Mouse (Mus musculus) neural tube, embryonic 15.5 days (tissue): ENCODE data around the gene Psmb6. TPM values are rescaled to one million over a fixed set of nuclear protein-coding genes. Genes with fewer than 3 reads are reported as not detected.
"Not testable (repeated sequence)": the region's sequence is repeated elsewhere in the genome, so short reads cannot be mapped to it uniquely, and the experiment has no call there.

Experiments used
- ATAC-seq: fragments of 200-750 bp; cut with Nextera tagmentation; 2 replicates; pipeline ENCODE4 v1.8.0; 2017; ENCODE audit warnings: mild to moderate bottlenecking, moderate TSS enrichment, moderate library complexity; ENCODE audit not compliant: low FRiP score
- H3K27ac ChIP-seq: fragments of 300-500 bp; sonication (generic); replicated peaks from 2 replicates; pipeline ENCODE4 v1.5.1; 2015; ENCODE audit warnings: mild to moderate bottlenecking, inconsistent platforms
- H3K27me3 ChIP-seq: fragments of 300-500 bp; sonication (generic); replicated peaks from 2 replicates; pipeline ENCODE4 v1.6.1; 2015; ENCODE audit warnings: inconsistent platforms
- H3K36me3 ChIP-seq: fragments of 300-500 bp; sonication (generic); 2 replicates; pipeline ENCODE4 v1.6.1; 2015; ENCODE audit warnings: inconsistent platforms
- H3K4me1 ChIP-seq: fragments of 300-500 bp; sonication (generic); 2 replicates; pipeline ENCODE4 v1.6.1; 2015; ENCODE audit warnings: inconsistent platforms
- H3K4me2 ChIP-seq: fragments of 300-500 bp; sonication (generic); 2 replicates; pipeline ENCODE4 v1.6.1; 2015; ENCODE audit warnings: inconsistent platforms, mild to moderate bottlenecking, moderate library complexity
- H3K4me3 ChIP-seq: fragments of 300-500 bp; sonication (generic); replicated peaks from 2 replicates; pipeline ENCODE4 v1.5.1; 2015; ENCODE audit warnings: mild to moderate bottlenecking, inconsistent platforms
- H3K9ac ChIP-seq: fragments of 300-500 bp; sonication (generic); replicated peaks from 2 replicates; pipeline ENCODE4 v1.6.1; 2015; ENCODE audit warnings: mild to moderate bottlenecking, inconsistent platforms
- H3K9me3 ChIP-seq: fragments of 300-500 bp; sonication (generic); replicated peaks from 2 replicates; pipeline ENCODE4 v1.6.1; 2016; ENCODE audit warnings: inconsistent platforms
- WGBS: fragments of 180-500 bp; shearing (Covaris S2); methylation state at CpG from one replicate; pipeline ENCODE4 v1.1.7; 2015; ENCODE audit warnings: mixed read lengths; 5-methylcytosine and 5-hydroxymethylcytosine counted together
- polyA plus RNA-seq: library from polyadenylated mRNA; unstranded; fragments of >200 nt; fragmentation: Nextera tagmentation; extraction: Ambion mirVana; gene quantifications from 2 replicates; pipeline ENCODE4 v1.2.1, GENCODE M21; 2015

Gene Psmb6
- polyA plus RNA-seq, 1 experiment from 2014 or later = 815 TPM

DNA sequence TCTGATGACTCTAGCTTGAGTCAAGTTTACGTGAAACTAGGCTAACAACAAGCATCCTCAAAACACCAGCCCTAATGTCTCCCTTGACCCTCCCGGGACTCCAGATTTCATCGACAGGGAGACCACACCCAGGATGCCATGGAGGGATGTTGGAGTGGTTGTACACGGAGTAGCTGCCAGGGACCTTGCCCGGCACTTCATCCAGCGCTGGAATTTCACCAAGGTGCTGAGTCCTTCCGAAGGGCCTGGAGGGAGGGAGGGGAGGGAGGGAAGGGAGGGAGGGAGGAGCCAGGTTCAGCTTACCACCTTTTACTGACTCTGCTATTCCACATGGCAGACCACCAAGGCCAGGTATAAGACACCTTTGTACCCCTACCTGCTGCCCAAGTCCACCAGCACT is 28.8 kb downstream of the Psmb6 start:
- no peak overlapping the region for H3K4me2 ChIP-seq
- no peak overlapping the region for H3K4me3 ChIP-seq
- no peak for ATAC-seq
- peaks cover 3% of the 10 kb centered on the region; the same call in 1 of the 2 replicates for H3K36me3 ChIP-seq
- H3K4me1 ChIP-seq = no peaks in the 10 kb centered on the region
- 24% methylated on average over 7 of the region's 7 CpGs for WGBS
- H3K27ac ChIP-seq = no peak overlapping the region
- no peaks in the 10 kb centered on the region for H3K9me3 ChIP-seq
- no peak overlapping the region for H3K9ac ChIP-seq
- H3K27me3 ChIP-seq = no peaks in the 10 kb centered on the region

DNA sequence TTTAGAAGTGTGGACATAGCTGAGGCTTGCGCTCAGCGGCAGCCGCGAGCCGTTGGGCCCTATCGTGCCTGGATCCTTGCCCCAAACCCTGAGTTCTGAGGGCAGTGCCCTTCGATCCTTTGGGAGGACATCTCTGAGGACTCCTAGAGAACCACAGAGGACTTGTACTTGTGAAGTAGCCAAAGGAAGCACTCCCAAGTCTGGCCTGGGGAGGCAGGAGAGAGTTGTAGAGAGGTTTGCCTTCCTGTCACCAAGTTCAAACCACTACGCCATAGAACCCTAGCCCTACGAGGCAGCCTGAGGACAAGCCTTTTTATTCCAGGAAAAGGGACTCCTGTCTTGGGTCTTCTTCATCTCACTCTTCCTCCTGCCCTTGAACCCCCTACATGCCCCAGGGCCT is 32.4 kb downstream of the Psmb6 start:
- Histone ChIP-seq H3K36me3 (peaks cover 3% of the 10 kb centered on the region; the same call in 1 of the 2 replicates), H3K27ac (no peak overlapping the region), H3K9me3 (no peaks in the 10 kb centered on the region), H3K4me2 (no peak overlapping the region), H3K4me3 (no peak overlapping the region), H3K4me1 (peaks cover 8% of the 10 kb centered on the region), H3K9ac (no peak overlapping the region), H3K27me3 (no peaks in the 10 kb centered on the region)
- no peak for ATAC-seq
- WGBS = 87% methylated on average over 9 of the region's 9 CpGs

DNA sequence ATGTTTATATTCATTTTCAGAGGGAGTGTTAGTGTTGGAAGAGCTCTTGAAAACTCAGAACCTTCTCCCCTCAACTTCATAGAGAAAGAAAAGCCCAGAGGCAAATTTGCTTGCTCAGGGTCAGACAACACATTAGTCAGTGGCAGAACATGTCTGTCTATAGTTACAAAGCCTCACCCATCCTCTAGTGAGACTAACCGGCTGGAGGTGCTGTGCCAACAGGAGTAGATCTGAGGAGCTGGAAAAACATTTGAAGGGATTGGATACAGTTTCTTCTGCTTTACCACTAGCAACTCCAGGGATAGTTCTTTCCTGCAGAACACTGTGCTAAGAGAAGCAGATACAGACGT is 36.7 kb downstream of the Psmb6 start:
- H3K4me3 ChIP-seq = peak overlapping the region; percentile 94
- no peaks in the 10 kb centered on the region for H3K9me3 ChIP-seq
- no peaks in the 10 kb centered on the region for H3K27me3 ChIP-seq
- peak overlapping the region; percentile 95 for H3K9ac ChIP-seq
- H3K4me2 ChIP-seq = peak overlapping the region; percentile 78
- H3K36me3 ChIP-seq = no peaks in the 10 kb centered on the region
- H3K27ac ChIP-seq = peak overlapping the region; percentile 87
- peaks cover 44% of the 10 kb centered on the region for H3K4me1 ChIP-seq
- 4% methylated on average over 2 of the region's 2 CpGs for WGBS
- no peak for ATAC-seq

DNA sequence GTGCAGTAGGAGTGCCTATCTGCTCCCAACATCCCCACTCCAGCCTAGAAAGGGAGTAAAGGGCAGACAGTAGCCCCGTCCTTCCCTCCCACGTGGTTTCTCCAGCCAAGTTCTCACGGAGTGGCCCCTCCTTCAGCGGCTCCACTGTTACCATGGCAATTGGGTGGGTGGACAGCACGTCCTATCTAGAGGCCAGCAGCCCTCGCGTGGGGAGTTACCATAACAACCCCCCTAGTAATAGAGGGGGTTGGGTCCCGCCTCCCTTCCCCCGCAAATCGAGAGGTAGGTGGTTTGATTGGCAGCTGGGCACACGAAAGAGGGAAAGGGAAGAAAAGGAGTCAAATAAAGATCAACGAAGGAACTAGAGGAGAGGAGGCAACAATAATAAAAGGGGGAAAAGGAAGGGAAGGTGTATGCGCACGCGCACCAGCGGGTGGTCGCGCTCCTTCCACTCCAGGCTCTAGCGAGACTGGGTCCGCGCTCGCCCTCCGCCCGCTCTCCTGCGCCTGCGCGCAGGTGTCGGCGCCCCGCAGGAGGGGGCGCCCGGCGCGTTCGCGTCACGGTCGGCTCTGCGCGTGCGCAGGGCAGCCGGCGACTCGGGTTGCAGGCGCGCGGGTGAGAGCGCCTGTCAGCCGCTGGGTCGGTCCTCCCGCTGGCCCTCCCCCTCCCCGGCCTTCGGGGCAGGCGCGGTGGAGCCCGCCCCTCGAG is 37.3 kb downstream of the Psmb6 start, which contains the start of gene Mink1:
Gene Mink1 (plus strand): TSS at position 595 of the 708 bp plus-strand sequence.
- Histone ChIP-seq H3K4me2 (peak within 1 kb of the TSS; percentile 78), H3K9me3 (no peaks in the 10 kb centered on the region), H3K4me3 (peak within 1 kb of the TSS; percentile 94), H3K4me1 (peaks cover 49% of the 10 kb centered on the region), H3K27ac (peak within 1 kb of the TSS; percentile 87), H3K9ac (peak within 1 kb of the TSS; percentile 95), H3K27me3 (no peaks in the 10 kb centered on the region), H3K36me3 (no peaks in the 10 kb centered on the region)
- WGBS = under 1% methylated on average over 34 of the region's 57 CpGs
- ATAC-seq = peak; percentile 91

DNA sequence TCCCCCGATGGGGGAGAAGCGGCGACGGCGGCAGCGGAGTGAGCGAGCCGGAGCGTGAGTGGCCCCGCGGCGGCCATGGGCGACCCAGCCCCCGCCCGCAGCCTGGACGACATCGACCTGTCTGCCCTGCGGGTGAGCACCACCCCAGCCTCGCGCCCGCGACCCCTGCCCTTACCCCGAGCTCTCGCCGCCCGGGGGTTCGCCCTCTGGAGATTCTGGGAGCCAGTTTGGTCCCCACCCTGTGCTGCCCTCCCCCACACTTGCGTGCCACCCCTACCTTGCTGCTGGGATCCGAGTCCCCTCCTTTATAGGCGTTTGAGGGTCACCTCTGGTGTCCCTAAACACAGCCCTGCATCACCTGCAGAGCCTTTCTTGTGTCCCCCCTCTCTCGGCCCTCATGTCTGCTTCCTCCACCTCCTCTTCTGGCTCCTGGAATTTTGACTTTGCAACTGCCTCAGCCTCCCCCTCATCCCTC is 37.9 kb downstream of the Psmb6 start:
- peaks cover 49% of the 10 kb centered on the region for H3K4me1 ChIP-seq
- peak overlapping the region; percentile 94 for H3K4me3 ChIP-seq
- H3K9ac ChIP-seq = peak overlapping the region; percentile 95
- no peaks in the 10 kb centered on the region for H3K36me3 ChIP-seq
- under 1% methylated on average over 21 of the region's 31 CpGs for WGBS
- peak overlapping the region; percentile 87 for H3K27ac ChIP-seq
- H3K27me3 ChIP-seq = no peaks in the 10 kb centered on the region
- peak; percentile 37 for ATAC-seq
- H3K4me2 ChIP-seq = peak overlapping the region; percentile 78
- no peaks in the 10 kb centered on the region for H3K9me3 ChIP-seq

DNA sequence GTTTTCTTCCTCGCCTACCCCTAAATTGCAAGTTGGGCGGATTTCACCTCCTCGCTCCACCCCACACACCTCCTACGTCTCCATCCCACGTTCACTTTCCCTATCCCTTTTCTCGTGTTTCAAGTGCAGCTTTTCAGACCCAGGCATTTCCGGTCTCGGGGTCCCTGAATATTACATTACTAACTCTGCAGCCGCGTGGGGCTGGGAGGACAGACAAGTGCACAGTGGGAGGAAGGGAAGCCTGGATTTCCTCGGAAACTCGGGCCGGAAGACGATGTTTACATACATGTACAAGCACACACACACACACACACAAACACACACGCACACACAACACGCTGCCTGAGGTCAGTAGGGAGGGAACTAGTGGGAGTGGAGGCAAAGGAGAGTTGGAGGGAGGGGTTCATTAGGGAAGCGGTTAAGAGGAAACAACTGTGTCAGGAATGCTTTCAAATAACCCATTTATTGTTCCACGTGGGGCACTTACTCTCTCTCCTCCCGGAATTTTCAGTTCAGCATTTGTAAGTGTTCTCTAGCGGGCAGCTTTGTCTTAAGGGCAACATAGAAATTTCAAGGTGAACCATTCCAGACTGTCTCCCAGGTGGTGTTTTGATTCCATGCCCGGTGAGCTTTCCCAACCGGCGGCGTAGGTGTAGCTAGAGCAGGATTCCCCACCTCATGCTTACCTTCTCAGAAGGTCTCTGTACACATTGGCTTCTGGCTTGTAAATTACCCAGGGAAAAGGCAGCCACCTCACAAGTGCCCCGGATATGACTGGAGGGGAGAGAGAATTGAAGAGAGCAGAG is 38.5 kb downstream of the Psmb6 start:
- ATAC-seq = no peak
- WGBS = under 1% methylated on average over 25 of the region's 25 CpGs
- H3K36me3 ChIP-seq = no peaks in the 10 kb centered on the region
- H3K4me1 ChIP-seq = peaks cover 49% of the 10 kb centered on the region
- peak overlapping the region; percentile 95 for H3K9ac ChIP-seq
- peak overlapping the region; percentile 87 for H3K27ac ChIP-seq
- H3K9me3 ChIP-seq = no peaks in the 10 kb centered on the region
- H3K27me3 ChIP-seq = no peaks in the 10 kb centered on the region
- H3K4me2 ChIP-seq = peak overlapping the region; percentile 78
- H3K4me3 ChIP-seq = peak overlapping the region; percentile 94

DNA sequence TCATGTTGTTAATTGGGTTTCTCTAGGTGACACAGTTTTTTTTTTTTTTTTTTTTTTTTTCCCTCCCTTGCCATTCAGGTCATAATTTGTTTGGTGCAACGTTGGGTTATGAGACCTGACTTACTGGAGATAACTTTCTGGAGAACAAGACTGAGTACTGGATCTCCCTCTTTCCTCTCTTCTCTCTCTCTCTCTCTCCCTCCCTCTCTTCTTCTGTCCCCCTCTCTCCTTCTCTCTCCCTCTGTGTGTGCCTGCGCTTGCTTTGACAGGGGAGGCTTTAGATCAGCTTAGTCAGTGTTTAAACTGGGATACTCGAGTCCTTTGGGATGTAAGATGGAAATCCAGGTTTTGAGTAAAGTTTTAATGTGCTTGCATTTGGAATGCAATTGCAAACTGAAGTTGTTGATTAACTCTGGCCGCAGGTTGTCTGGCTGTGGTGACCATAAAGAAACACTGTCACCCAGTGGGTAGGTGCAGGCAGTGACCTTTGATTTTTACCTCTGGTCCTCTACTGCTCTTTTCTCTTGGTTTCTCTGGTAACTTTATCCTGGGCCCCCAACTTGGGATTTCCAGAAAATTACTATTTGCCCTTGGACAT is 39.2 kb downstream of the Psmb6 start:
- WGBS = 26% methylated on average over 4 of the region's 4 CpGs
- no peaks in the 10 kb centered on the region for H3K27me3 ChIP-seq
- peaks cover 49% of the 10 kb centered on the region for H3K4me1 ChIP-seq
- H3K9me3 ChIP-seq = no peaks in the 10 kb centered on the region
- peak overlapping the region; percentile 95; the same call in 1 of the 2 replicates for H3K9ac ChIP-seq
- H3K4me2 ChIP-seq = peak overlapping the region; percentile 78
- no peak for ATAC-seq
- H3K4me3 ChIP-seq = peak overlapping the region; percentile 94
- H3K27ac ChIP-seq = no peak overlapping the region
- no peaks in the 10 kb centered on the region for H3K36me3 ChIP-seq

DNA sequence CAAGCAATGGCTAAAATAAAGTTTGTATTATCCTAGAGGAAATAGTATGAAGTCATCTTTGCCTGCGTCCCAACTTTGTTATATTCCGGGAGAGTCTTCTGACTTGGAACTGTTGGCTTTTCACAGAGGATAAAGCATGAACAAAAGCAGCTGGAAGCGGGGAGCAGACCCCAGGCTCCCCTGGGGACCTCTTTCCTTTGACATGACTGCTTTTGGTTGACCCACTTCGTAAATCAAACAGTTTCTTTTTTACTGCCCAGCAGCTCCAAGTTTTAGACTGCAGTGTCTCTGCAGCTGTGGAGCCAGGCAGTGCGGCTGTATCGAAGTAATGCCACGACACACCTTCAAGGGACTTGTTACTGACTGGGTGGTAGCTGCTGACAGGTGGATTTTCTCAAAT is 41.4 kb downstream of the Psmb6 start:
- Histone ChIP-seq H3K9me3 (no peaks in the 10 kb centered on the region), H3K9ac (no peak overlapping the region), H3K27me3 (no peaks in the 10 kb centered on the region), H3K27ac (no peak overlapping the region), H3K4me1 (peaks cover 48% of the 10 kb centered on the region), H3K36me3 (no peaks in the 10 kb centered on the region), H3K4me2 (no peak overlapping the region), H3K4me3 (no peak overlapping the region)
- WGBS = 27% methylated on average over 7 of the region's 7 CpGs
- no peak for ATAC-seq

DNA sequence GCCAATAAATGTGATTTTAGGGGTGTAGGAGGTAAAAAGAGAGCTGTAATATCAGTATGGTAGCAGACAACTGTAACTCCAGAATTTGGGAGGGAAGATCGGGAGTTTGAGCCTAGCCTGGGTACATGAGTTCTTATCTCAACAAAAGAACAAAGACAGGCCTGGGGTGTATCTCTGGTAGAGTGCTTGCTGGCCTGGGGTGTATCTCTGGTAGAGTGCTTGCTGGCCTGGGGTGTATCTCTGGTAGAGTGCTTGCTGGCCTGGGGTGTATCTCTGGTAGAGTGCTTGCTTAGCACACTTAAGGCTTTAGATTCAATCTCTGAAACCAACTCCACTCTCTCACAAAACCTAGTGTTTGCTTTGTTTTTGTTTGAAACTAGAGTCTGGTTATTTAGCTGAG is 45.4 kb downstream of the Psmb6 start:
- H3K27ac ChIP-seq, ATAC-seq, H3K27me3 ChIP-seq, H3K4me3 ChIP-seq, H3K36me3 ChIP-seq, H3K9me3 ChIP-seq, H3K4me2 ChIP-seq, H3K9ac ChIP-seq: not testable (repeated sequence)
- peaks cover 36% of the 10 kb centered on the region for H3K4me1 ChIP-seq
- WGBS = 92% methylated on average over 1 of the region's 1 CpGs

DNA sequence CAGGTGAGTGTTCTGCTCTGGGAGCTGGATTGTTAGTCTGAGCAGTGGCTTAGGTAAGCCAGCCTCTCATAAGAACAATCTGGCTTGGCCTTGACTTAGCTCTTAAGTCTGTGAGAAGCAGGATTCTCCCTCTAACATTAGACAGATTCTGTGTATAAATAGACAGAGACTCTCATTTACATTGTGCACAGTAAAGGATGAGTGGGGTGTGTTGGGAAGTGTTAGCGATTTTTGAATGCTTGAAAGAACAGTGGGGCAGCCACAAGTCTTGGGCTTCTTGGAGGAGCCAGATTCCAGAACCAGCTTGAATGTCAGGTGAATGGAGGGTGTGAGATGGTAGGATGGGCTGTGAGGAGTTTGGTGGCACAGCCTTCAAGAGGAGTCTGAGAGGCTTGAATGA is 46.5 kb downstream of the Psmb6 start:
- Histone ChIP-seq H3K27ac (no peak overlapping the region), H3K27me3 (no peaks in the 10 kb centered on the region), H3K4me3 (no peak overlapping the region), H3K4me2 (no peak overlapping the region), H3K9me3 (no peaks in the 10 kb centered on the region), H3K36me3 (no peaks in the 10 kb centered on the region), H3K4me1 (peaks cover 26% of the 10 kb centered on the region), H3K9ac (no peak overlapping the region)
- 88% methylated on average over 1 of the region's 1 CpGs for WGBS
- ATAC-seq = no peak

DNA sequence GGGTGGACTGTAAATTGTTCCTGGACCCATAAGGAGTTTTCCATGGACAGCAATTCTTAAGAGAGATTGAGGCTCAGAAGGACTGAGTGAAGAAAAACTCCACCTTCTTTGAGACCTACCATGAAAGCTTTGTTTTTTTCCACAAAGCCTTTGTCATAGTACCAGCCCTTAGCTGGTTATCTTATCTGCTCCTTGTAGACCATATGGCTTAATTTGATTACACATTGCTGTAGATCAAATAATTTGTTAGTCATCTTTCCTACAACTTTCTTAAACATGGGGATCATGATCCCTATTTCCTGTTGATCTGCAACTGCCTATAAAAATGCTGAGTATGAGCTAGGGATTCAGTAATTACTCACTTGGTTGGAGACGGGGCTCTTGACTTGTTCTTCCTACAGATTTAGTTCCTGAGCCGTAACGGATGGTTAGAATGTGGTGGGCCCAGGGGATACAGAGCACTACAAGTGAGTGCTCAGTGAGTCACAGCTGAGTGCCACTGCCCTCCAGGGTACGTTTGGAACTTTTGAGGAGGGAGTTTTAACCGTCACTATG is 47.3 kb downstream of the Psmb6 start:
- 55% methylated on average over 5 of the region's 5 CpGs for WGBS
- H3K36me3 ChIP-seq = no peaks in the 10 kb centered on the region
- ATAC-seq = no peak
- no peaks in the 10 kb centered on the region for H3K27me3 ChIP-seq
- no peaks in the 10 kb centered on the region for H3K9me3 ChIP-seq
- peaks cover 21% of the 10 kb centered on the region for H3K4me1 ChIP-seq
- H3K9ac ChIP-seq = no peak overlapping the region
- no peak overlapping the region for H3K4me3 ChIP-seq
- no peak overlapping the region for H3K4me2 ChIP-seq
- H3K27ac ChIP-seq = no peak overlapping the region
